Mouse (Mus musculus) kidney, embryonic 16.5 days (tissue): Measurements from ENCODE around the gene Ipmk. TPM values are rescaled to one million over a fixed set of nuclear protein-coding genes. Genes with fewer than 3 reads are reported as not detected.
A peak's percentile ranks its signal among the peaks of the same experiment; 100 is the strongest.

Experiments
- ATAC-seq: fragments of 200-750 bp; cut with Nextera tagmentation; 2 replicates; pipeline ENCODE4 v1.8.0; 2017; ENCODE audit warnings: moderate TSS enrichment; ENCODE audit not compliant: low FRiP score, low TSS enrichment
- H3K27ac ChIP-seq: fragments of 300-500 bp; sonication (generic); 2 replicates; pipeline ENCODE4 v1.5.1; 2014; ENCODE audit warnings: low read length
- H3K27me3 ChIP-seq: fragments of 300-500 bp; sonication (generic); 2 replicates; pipeline ENCODE4 v1.6.1; 2014; ENCODE audit warnings: low read length, control low read depth, mixed read lengths; ENCODE audit not compliant: insufficient read depth
- H3K36me3 ChIP-seq: fragments of 300-500 bp; sonication (generic); 2 replicates; pipeline ENCODE4 v1.6.1; 2014; ENCODE audit warnings: low read length, control low read depth, mixed read lengths; ENCODE audit not compliant: insufficient read depth
- H3K4me1 ChIP-seq: fragments of 300-500 bp; sonication (generic); 2 replicates; pipeline ENCODE4 v1.6.1; 2014; ENCODE audit warnings: low read length, control low read depth, mixed read lengths; ENCODE audit not compliant: insufficient read depth
- H3K4me2 ChIP-seq: fragments of 300-500 bp; sonication (generic); replicated peaks from 2 replicates; pipeline ENCODE4 v1.6.1; 2014; ENCODE audit warnings: low read depth, low read length
- H3K4me3 ChIP-seq: fragments of 300-500 bp; sonication (generic); 2 replicates; pipeline ENCODE4 v1.5.1; 2014; ENCODE audit warnings: mild to moderate bottlenecking, low read length
- H3K9ac ChIP-seq: fragments of 300-500 bp; sonication (generic); replicated peaks from 2 replicates; pipeline ENCODE4 v1.6.1; 2014; ENCODE audit warnings: low read length
- H3K9me3 ChIP-seq: fragments of 300-500 bp; sonication (generic); 2 replicates; pipeline ENCODE4 v1.6.1; 2016; ENCODE audit warnings: low read length, control low read depth
- WGBS: fragments of 180-500 bp; shearing (Covaris S2); extraction: QIAGEN DNeasy Blood & Tissue Kit; methylation state at CpG from one replicate; pipeline ENCODE4 v1.1.7; 2014; 5-methylcytosine and 5-hydroxymethylcytosine counted together
- polyA plus RNA-seq: library from polyadenylated mRNA; unstranded; fragments of >200 nt; fragmentation: Nextera tagmentation; extraction: Ambion mirVana; gene quantifications from 2 replicates; pipeline ENCODE4 v1.2.1, GENCODE M21; 2015

The Ipmk gene
- polyA plus RNA-seq, 1 experiment from 2014 or later, result 15.6 TPM

DNA sequence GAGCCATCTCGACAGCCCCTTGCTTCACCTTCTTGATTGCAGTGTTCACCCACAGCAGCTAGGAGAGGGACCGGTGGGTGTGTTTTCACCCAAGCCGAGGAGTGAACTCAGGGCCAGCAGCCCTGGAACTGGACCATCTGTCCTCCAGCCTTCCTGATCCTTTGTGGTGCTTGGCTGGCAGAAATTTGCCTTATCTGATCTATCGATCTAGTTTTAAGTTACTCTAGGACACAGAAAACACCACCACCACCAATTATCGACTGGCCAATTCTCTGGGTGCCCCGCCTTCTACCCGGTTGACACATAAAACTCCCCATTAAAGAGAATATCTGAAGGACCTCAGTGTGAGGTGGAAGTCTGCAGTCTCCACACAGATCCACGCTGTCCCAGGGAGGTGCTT, 23.9 kb upstream of the Ipmk start:
- WGBS, result 81% methylated on average over 8 of the region's 8 CpGs
- Histone ChIP-seq H3K9me3 (no peaks in the 10 kb centered on the region), H3K4me3 (no peak overlapping the region), H3K4me2 (no peak overlapping the region), H3K27ac (no peak overlapping the region), H3K4me1 (no peaks in the 10 kb centered on the region), H3K36me3 (no peaks in the 10 kb centered on the region), H3K27me3 (no peaks in the 10 kb centered on the region), H3K9ac (no peak overlapping the region)
- ATAC-seq, result no peak

DNA sequence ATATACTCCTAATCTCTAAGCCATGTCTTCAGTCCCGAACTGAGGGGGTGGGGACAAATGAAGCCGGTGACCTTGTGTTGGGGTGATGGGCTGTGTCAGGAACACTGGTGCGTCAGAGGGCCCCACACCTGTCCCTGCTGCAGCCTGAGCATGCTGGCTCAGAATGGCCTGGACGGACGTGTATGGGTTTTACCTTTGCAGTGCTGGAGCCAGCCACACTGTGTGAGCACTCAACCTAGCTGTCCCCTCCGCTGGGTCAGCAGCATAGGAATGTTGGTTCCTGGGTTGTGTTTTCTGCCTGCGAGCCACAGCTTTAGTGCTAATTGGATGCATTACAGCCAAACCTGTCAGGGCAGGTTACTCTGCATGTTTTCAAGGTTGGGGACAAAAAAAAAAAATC, 21.4 kb upstream of the Ipmk start:
- H3K27me3 ChIP-seq, result no peaks in the 10 kb centered on the region
- H3K4me2 ChIP-seq, result no peak overlapping the region
- no peak overlapping the region for H3K4me3 ChIP-seq
- H3K9me3 ChIP-seq, result no peaks in the 10 kb centered on the region
- no peaks in the 10 kb centered on the region for H3K4me1 ChIP-seq
- no peak overlapping the region for H3K9ac ChIP-seq
- peaks cover 11% of the 10 kb centered on the region for H3K36me3 ChIP-seq
- H3K27ac ChIP-seq, result no peak overlapping the region
- WGBS, result 75% methylated on average over 7 of the region's 7 CpGs
- peak; percentile 47; the same call in 1 of the 2 replicates for ATAC-seq

DNA sequence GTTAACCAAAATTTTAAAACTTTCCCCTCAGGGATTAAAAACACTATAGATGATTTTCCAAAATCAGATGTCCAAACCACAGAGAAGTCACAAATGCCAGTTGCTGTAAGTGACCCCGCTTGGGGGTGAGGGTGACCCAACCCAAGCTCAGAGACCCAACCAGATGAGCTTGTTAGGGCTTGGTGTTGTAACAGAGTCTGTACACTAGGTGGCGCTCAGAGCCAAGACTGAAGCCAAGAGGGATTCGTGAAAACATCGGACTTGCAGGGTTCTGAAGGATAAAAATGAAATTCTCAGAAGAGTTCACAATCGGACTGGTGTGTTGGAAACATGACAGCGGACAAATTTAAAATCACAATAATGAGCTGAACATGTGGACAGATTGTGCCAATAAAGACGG, 20.8 kb upstream of the Ipmk start:
- Histone ChIP-seq H3K27ac (no peak overlapping the region), H3K9ac (no peak overlapping the region), H3K4me1 (no peaks in the 10 kb centered on the region), H3K4me3 (no peak overlapping the region), H3K27me3 (no peaks in the 10 kb centered on the region), H3K9me3 (no peaks in the 10 kb centered on the region), H3K36me3 (peaks cover 11% of the 10 kb centered on the region), H3K4me2 (no peak overlapping the region)
- 14% methylated on average over 7 of the region's 7 CpGs for WGBS
- no peak for ATAC-seq

DNA sequence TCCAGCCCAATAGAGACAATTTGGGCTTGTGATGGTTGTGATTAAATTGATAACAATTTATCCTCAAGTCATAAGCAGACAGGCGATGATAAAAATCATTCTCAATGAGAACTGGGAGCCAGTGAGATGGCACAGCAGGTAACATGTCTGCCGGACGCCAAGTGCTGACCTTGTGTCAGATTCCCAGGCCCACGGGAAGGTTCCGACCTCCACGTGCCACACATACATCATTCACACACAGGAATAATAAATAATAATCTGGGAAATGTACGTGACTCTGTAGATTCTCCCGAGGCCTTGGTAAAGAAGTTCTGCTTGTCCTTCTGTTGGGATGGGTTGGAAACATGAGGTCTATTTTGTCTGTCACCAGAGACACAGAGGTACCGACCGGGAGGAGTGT, 20.2 kb upstream of the Ipmk start:
- H3K9me3 ChIP-seq, result no peaks in the 10 kb centered on the region
- no peak overlapping the region for H3K4me3 ChIP-seq
- 78% methylated on average over 10 of the region's 10 CpGs for WGBS
- H3K27ac ChIP-seq, result no peak overlapping the region
- no peak overlapping the region for H3K4me2 ChIP-seq
- peaks cover 11% of the 10 kb centered on the region for H3K36me3 ChIP-seq
- ATAC-seq, result no peak
- no peaks in the 10 kb centered on the region for H3K27me3 ChIP-seq
- no peaks in the 10 kb centered on the region for H3K4me1 ChIP-seq
- H3K9ac ChIP-seq, result no peak overlapping the region

DNA sequence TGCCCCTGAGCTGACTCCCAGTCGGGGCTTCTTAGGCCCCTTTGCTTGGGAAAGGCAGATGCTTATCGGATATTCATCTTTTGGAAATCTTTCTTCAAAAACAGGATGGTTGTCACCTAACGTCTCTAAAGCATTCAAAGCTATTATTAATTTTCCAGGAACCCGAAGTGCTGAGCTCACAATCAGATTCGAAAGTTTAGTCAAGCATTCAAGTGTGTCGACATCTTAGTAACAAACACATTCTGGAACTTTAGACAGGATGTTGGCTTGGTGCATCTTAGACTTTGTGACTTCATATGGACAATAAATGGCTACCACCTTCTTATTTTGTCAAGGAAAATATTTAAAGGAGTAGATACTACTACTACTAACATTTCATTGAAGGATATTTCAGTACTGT, 19.2 kb upstream of the Ipmk start:
- Histone ChIP-seq H3K27me3 (no peaks in the 10 kb centered on the region), H3K4me2 (no peak overlapping the region), H3K9me3 (no peaks in the 10 kb centered on the region), H3K4me1 (no peaks in the 10 kb centered on the region), H3K27ac (no peak overlapping the region), H3K4me3 (no peak overlapping the region), H3K9ac (no peak overlapping the region), H3K36me3 (peaks cover 16% of the 10 kb centered on the region)
- ATAC-seq, result no peak
- WGBS, result 62% methylated on average over 6 of the region's 6 CpGs

DNA sequence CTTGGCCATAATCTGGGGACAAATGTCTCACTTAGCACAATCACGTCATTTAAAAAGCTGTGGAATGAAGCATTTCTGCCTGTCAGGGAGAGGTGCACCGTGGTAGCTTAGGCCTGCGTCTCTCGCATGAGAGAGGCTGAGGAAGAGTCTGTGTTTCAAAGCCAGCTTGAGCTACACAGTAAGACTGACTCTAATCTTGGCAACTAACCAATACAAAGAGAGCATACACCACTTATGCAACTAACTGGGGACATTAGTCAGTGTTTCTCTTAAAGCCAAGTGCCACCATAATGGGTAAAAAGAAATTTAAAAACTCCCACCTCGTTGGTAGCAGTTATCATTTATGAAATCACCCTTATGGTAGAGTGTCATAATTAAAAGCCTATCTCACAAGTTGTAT, 18.7 kb upstream of the Ipmk start:
- H3K36me3 ChIP-seq, result peaks cover 20% of the 10 kb centered on the region
- H3K27me3 ChIP-seq, result no peaks in the 10 kb centered on the region
- no peak overlapping the region for H3K27ac ChIP-seq
- no peak overlapping the region for H3K4me2 ChIP-seq
- no peaks in the 10 kb centered on the region for H3K9me3 ChIP-seq
- no peak overlapping the region for H3K4me3 ChIP-seq
- no peak for ATAC-seq
- 92% methylated on average over 5 of the region's 5 CpGs for WGBS
- no peak overlapping the region for H3K9ac ChIP-seq
- no peaks in the 10 kb centered on the region for H3K4me1 ChIP-seq

DNA sequence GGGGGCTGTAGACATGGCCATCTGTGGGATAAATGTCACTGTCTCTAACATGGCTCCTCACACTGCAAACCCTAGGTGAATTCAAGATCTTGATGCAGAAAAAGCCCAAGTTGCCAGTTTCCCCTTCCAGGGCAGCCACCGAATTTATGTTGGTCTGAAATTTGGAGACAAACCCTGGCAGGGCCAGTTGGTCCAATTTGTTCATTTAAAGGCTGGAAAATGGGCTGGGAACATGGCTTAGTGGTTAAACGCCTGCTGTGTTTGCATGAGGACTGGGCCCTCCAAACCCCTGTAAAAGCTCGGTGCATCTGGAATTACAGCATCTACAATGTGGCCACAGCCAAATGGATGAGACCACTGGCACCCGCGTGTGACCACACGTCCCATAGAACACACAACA, 18.3 kb upstream of the Ipmk start:
- Histone ChIP-seq H3K4me3 (no peak overlapping the region), H3K27ac (no peak overlapping the region), H3K27me3 (no peaks in the 10 kb centered on the region), H3K9ac (no peak overlapping the region), H3K9me3 (no peaks in the 10 kb centered on the region), H3K36me3 (peaks cover 24% of the 10 kb centered on the region), H3K4me1 (no peaks in the 10 kb centered on the region), H3K4me2 (no peak overlapping the region)
- 90% methylated on average over 6 of the region's 6 CpGs for WGBS
- ATAC-seq, result no peak

DNA sequence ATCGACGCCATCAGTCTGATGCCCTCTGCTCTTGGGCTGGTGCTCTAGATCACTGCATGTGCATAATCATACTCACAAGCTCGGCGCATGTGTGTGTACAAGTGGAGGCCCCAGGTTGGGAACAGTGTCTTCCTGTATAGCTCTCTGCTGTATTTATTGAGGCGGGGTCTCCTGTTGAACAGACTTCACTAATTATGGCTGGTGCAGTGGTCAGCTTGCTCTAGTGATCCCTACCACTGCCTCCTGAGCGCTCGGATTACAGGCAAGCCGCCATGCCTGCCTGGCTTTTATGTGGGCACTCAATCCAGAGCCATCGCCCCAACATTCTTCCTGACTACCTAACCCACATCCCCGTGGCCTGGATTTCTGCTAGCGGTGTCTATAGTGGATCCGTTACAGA, 17.5 kb upstream of the Ipmk start:
- no peaks in the 10 kb centered on the region for H3K27me3 ChIP-seq
- 65% methylated on average over 12 of the region's 12 CpGs for WGBS
- H3K4me1 ChIP-seq, result no peaks in the 10 kb centered on the region
- ATAC-seq, result peak; percentile 46
- no peak overlapping the region for H3K9ac ChIP-seq
- no peak overlapping the region for H3K4me2 ChIP-seq
- H3K4me3 ChIP-seq, result no peak overlapping the region
- no peak overlapping the region for H3K27ac ChIP-seq
- H3K36me3 ChIP-seq, result peaks cover 32% of the 10 kb centered on the region
- no peaks in the 10 kb centered on the region for H3K9me3 ChIP-seq

DNA sequence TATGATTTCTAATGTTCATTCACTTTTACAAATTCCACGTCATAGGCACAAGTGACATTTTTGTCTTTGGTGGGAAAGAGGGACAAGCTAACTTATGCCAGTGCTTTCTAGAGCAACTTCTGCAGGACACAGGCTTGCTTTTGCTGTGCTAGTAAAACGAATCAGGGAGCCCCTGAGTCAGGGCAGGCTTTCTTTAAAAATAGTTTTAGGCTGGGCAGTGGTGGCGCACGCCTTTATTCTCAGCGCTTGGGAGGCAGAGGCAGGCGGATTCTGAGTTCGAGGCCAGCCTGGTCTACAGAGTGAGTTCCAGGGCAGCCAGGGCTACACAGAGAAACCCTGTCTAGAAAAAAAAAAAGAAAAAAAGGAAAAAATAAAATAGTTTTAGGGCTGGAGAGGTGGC, 15.7 kb upstream of the Ipmk start:
- no peak overlapping the region for H3K27ac ChIP-seq
- H3K27me3 ChIP-seq, result no peaks in the 10 kb centered on the region
- H3K4me1 ChIP-seq, result no peaks in the 10 kb centered on the region
- WGBS, result 96% methylated on average over 7 of the region's 7 CpGs
- no peak overlapping the region for H3K4me2 ChIP-seq
- H3K9me3 ChIP-seq, result no peaks in the 10 kb centered on the region
- H3K36me3 ChIP-seq, result peaks cover 44% of the 10 kb centered on the region
- H3K4me3 ChIP-seq, result no peak overlapping the region
- no peak for ATAC-seq
- H3K9ac ChIP-seq, result no peak overlapping the region

DNA sequence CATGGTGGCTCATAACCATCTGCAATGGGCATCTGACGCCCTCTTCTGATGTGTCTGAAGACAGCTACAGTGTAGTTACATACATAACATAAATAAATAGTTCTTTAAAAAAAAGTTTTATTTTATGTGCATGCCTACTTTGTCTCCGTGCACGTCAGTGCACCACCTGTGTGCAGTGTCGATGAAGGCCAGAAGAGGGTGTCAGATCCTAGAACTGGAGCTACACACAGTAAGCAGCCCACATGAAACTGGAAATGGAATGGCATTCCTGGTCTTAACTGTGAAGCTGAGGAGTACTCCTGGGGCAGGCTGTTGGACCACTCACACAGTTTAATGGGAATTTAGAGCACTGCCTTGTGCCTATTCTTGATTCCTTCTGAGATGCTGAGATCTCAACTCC, 15.2 kb upstream of the Ipmk start:
- Histone ChIP-seq H3K9me3 (no peaks in the 10 kb centered on the region), H3K27me3 (no peaks in the 10 kb centered on the region), H3K27ac (no peak overlapping the region), H3K36me3 (peaks cover 44% of the 10 kb centered on the region), H3K4me3 (no peak overlapping the region), H3K9ac (no peak overlapping the region), H3K4me1 (peaks cover 2% of the 10 kb centered on the region; the same call in 1 of the 2 replicates), H3K4me2 (no peak overlapping the region)
- no peak for ATAC-seq
- WGBS, result 90% methylated on average over 4 of the region's 4 CpGs

DNA sequence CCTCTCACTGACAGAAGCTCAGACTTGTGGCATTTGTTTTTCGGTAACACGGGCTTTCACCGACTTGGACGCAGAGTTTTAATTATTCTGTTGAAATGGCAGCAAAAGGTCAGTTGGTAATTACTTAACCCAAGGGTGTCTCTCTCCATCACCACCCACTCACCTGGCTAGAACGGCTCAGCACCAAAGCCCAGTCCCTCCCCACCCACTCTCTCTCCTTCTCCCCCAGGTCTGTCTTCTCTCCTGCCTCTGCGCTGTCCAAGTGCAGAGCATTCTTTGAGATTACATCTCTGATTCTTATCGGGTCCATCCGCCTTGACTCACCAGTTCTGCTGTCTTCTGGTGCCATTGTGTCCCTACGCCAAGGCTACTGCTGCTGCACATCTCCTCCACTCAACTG, 14.7 kb upstream of the Ipmk start:
- 90% methylated on average over 9 of the region's 9 CpGs for WGBS
- no peak overlapping the region for H3K9ac ChIP-seq
- H3K27me3 ChIP-seq, result no peaks in the 10 kb centered on the region
- H3K4me1 ChIP-seq, result peaks cover 7% of the 10 kb centered on the region
- H3K27ac ChIP-seq, result no peak overlapping the region
- ATAC-seq, result no peak
- H3K36me3 ChIP-seq, result peaks cover 44% of the 10 kb centered on the region
- H3K4me3 ChIP-seq, result no peak overlapping the region
- H3K4me2 ChIP-seq, result no peak overlapping the region
- H3K9me3 ChIP-seq, result no peaks in the 10 kb centered on the region
